Mouse (Mus musculus) MEL (cell line): ENCODE results near the gene Phf2. TPM values are rescaled to one million over a fixed set of nuclear protein-coding genes. Genes with fewer than 3 reads are reported as not detected.

Experiments used
- DNase-seq: peaks from one replicate; pipeline ENCODE4 v3.0.0; 2011; ENCODE audit warnings: low read depth, low spot score
- H3K27ac ChIP-seq: 2 replicates; pipeline ENCODE4 v1.5.1; 2012; ENCODE audit warnings: low read depth, mild to moderate bottlenecking, control low read depth, low read length, moderate library complexity; ENCODE audit not compliant: control insufficient read depth
- H3K27me3 ChIP-seq, 2 experiments: fragments of 150-350 bp in 1 of 2; sonication (generic) in 1 of 2; 2 replicates each; pipeline ENCODE4 v1.6.1; 2012; ENCODE audit warnings: low read length in 2 of 2, mild to moderate bottlenecking in 2 of 2, improper control_type of control experiment in 1 of 2, moderate library complexity in 1 of 2; ENCODE audit not compliant: insufficient read depth in 2 of 2, control insufficient read depth in 1 of 2
- H3K36me3 ChIP-seq, 2 experiments: 2 replicates each; pipeline ENCODE4 v1.6.1; 2012 to 2014; ENCODE audit warnings: low read length in 2 of 2, improper control_type of control experiment in 1 of 2, inconsistent platforms in 1 of 2, mild to moderate bottlenecking in 1 of 2; ENCODE audit not compliant: insufficient read depth in 2 of 2, control insufficient read depth in 1 of 2
- H3K4me1 ChIP-seq, 2 experiments: fragments of 150-350 bp in 1 of 2; sonication (generic) in 1 of 2; 2 replicates each; pipeline ENCODE4 v1.6.1; 2012; ENCODE audit warnings: low read length in 2 of 2, improper control_type of control experiment in 1 of 2, mild to moderate bottlenecking in 1 of 2; ENCODE audit not compliant: insufficient read depth in 2 of 2, control insufficient read depth in 1 of 2
- H3K4me3 ChIP-seq, 2 experiments: fragments of 150-350 bp in 1 of 2; sonication (generic) in 1 of 2; 2 replicates each; pipeline ENCODE4 v1.5.1; 2012; ENCODE audit warnings: low read depth in 2 of 2, low read length in 2 of 2, mild to moderate bottlenecking in 2 of 2, moderate library complexity in 2 of 2, control low read depth in 1 of 2, improper control_type of control experiment in 1 of 2; ENCODE audit not compliant: control insufficient read depth in 1 of 2, insufficient read depth in 1 of 2
- H3K79me2 ChIP-seq: 2 replicates; pipeline ENCODE4 v1.6.1; 2012; ENCODE audit warnings: mild to moderate bottlenecking, low read length, moderate library complexity; ENCODE audit not compliant: control insufficient read depth, poor library complexity, insufficient read depth
- H3K9ac ChIP-seq: 2 replicates; pipeline ENCODE4 v1.6.1; 2012; ENCODE audit warnings: low read depth, mild to moderate bottlenecking, control low read depth, low read length, moderate library complexity; ENCODE audit not compliant: control insufficient read depth, poor library complexity, severe bottlenecking
- H3K9me3 ChIP-seq: fragments of 150-350 bp; sonication (generic); replicated peaks from 2 replicates; pipeline ENCODE4 v1.6.1; 2012; ENCODE audit warnings: mild to moderate bottlenecking, low read length, improper control_type of control experiment, moderate library complexity; ENCODE audit not compliant: insufficient read depth
- BHLHE40 ChIP-seq: IDR thresholded peaks from 2 replicates; pipeline ENCODE4 v1.6.1; 2012; ENCODE audit warnings: low read depth, mild to moderate bottlenecking, inconsistent platforms, low read length, improper control_type of control experiment, borderline replicate concordance
- CTCF ChIP-seq, 3 experiments: IDR thresholded peaks in 2 of 3; conservative IDR thresholded peaks in 1 of 3; 2 replicates each; pipeline ENCODE4 v1.5.1; 2011 to 2012; ENCODE audit warnings: low read length in 3 of 3, low read depth in 2 of 3, mild to moderate bottlenecking in 2 of 3, improper control_type of control experiment in 1 of 3, inconsistent platforms in 1 of 3, mixed read lengths in 1 of 3, moderate library complexity in 1 of 3; ENCODE audit not compliant: control insufficient read depth in 1 of 3, insufficient read depth in 1 of 3, poor library complexity in 1 of 3, severe bottlenecking in 1 of 3
- E2F4 ChIP-seq: IDR thresholded peaks from 2 replicates; pipeline ENCODE4 v1.6.1; 2011; ENCODE audit warnings: low read depth, low read length, improper control_type of control experiment, borderline replicate concordance
- ETS1 ChIP-seq: IDR thresholded peaks from 2 replicates; pipeline ENCODE4 v1.6.1; 2012; ENCODE audit warnings: low read depth, mild to moderate bottlenecking, inconsistent platforms, low read length, improper control_type of control experiment, moderate library complexity
- HCFC1 ChIP-seq: IDR thresholded peaks from 2 replicates; pipeline ENCODE4 v1.6.1; 2012; ENCODE audit warnings: low read depth, mild to moderate bottlenecking, inconsistent platforms, low read length, improper control_type of control experiment, moderate library complexity
- JUND ChIP-seq: IDR thresholded peaks from 2 replicates; pipeline ENCODE4 v1.6.1; 2011; ENCODE audit warnings: low read depth, mild to moderate bottlenecking, improper control_type of control experiment, low read length
- KAT2A ChIP-seq: conservative IDR thresholded peaks from 2 replicates; pipeline ENCODE4 v1.6.1; 2012; ENCODE audit warnings: low read depth, low read length, improper control_type of control experiment, inconsistent platforms
- MAFK ChIP-seq: IDR thresholded peaks from 2 replicates; pipeline ENCODE4 v1.6.1; 2011; ENCODE audit warnings: low read depth, mild to moderate bottlenecking, low read length, improper control_type of control experiment, borderline replicate concordance
- MAX ChIP-seq: IDR thresholded peaks from 2 replicates; pipeline ENCODE4 v1.6.1; 2011; ENCODE audit warnings: low read length, improper control_type of control experiment
- MEF2A ChIP-seq: IDR thresholded peaks from 2 replicates; pipeline ENCODE4 v1.6.1; 2014; ENCODE audit warnings: low read depth, mild to moderate bottlenecking, inconsistent platforms, low read length, improper control_type of control experiment; ENCODE audit not compliant: poor library complexity, insufficient replicate concordance, severe bottlenecking; ENCODE audit errors: extremely low read depth
- MYC ChIP-seq: IDR thresholded peaks from 2 replicates; pipeline ENCODE4 v1.6.1; 2011; ENCODE audit warnings: low read depth, mild to moderate bottlenecking, low read length, improper control_type of control experiment, moderate library complexity
- NRF1 ChIP-seq: IDR thresholded peaks from 2 replicates; pipeline ENCODE4 v1.6.1; 2014; ENCODE audit warnings: low read depth, mild to moderate bottlenecking, inconsistent platforms, low read length, improper control_type of control experiment, moderate library complexity; ENCODE audit not compliant: poor library complexity, insufficient read depth, severe bottlenecking
- RCOR1 ChIP-seq: IDR thresholded peaks from 2 replicates; pipeline ENCODE4 v1.6.1; 2012; ENCODE audit warnings: low read depth, mild to moderate bottlenecking, inconsistent platforms, low read length, improper control_type of control experiment
- TAL1 ChIP-seq: IDR thresholded peaks from 2 replicates; pipeline ENCODE4 v1.6.1; 2012; ENCODE audit warnings: mild to moderate bottlenecking, inconsistent platforms, low read length, moderate library complexity, mixed read lengths
- TBP ChIP-seq: IDR thresholded peaks from 2 replicates; pipeline ENCODE4 v1.8.0; 2011; ENCODE audit warnings: low read depth, low read length, improper control_type of control experiment
- ZC3H11A ChIP-seq: IDR thresholded peaks from 2 replicates; pipeline ENCODE4 v1.6.1; 2012; ENCODE audit warnings: low read depth, mild to moderate bottlenecking, inconsistent platforms, low read length, improper control_type of control experiment
- ZKSCAN1 ChIP-seq: IDR thresholded peaks from 2 replicates; pipeline ENCODE4 v1.6.1; 2012; ENCODE audit warnings: low read depth, mild to moderate bottlenecking, inconsistent platforms, low read length, improper control_type of control experiment, moderate library complexity
- ZMIZ1 ChIP-seq: IDR thresholded peaks from 2 replicates; pipeline ENCODE4 v1.6.1; 2012; ENCODE audit warnings: low read depth, mild to moderate bottlenecking, inconsistent platforms, low read length, improper control_type of control experiment, moderate library complexity
- polyA plus RNA-seq, 2 experiments: library from polyadenylated mRNA; stranded (reverse) in 1 of 2; unstranded in 1 of 2; fragments of >175 nt in 1 of 2; fragments of >200 nt in 1 of 2; gene quantifications; 2 replicates each; pipeline versions ENCODE4 v1.2.1 to v1.2.4; 2012; ENCODE audit warnings: low replicate concordance in 2 of 2, low read depth in 1 of 2; ENCODE audit not compliant: insufficient read length in 2 of 2, insufficient read depth in 1 of 2, missing spikeins in 1 of 2
- total RNA-seq: library from RNA; depleted of rRNA; stranded (reverse); fragments of 300-350 nt; gene quantifications from 2 replicates; pipeline ENCODE4 v1.2.3, GENCODE M21; 2012

Phf2 gene
- total and polyA plus RNA-seq, 3 experiments, result 10.2 to 52.7 (median 29.6) TPM

GRCm38 (mm10) chr13:48829780-48830179, 41.1 kb downstream of the Phf2 start:
- DNase-seq, result no peak
- no peak overlapping the region for H3K9ac ChIP-seq
- H3K4me3 ChIP-seq, result no peak overlapping the region
- H3K36me3 ChIP-seq, result peaks cover 0 to 2% of the 10 kb centered on the region in 2 experiments; a peak in 2 of 4 replicates
- TF ChIP-seq MAFK (no peak), HCFC1 (no peak), KAT2A (no peak), ETS1 (no peak)
- H3K4me1 ChIP-seq, result no peaks in the 10 kb centered on the region
- H3K27ac ChIP-seq, result no peak overlapping the region
- no peaks in the 10 kb centered on the region for H3K9me3 ChIP-seq
- H3K27me3 ChIP-seq, result no peaks in the 10 kb centered on the region
- no peaks in the 10 kb centered on the region for H3K79me2 ChIP-seq

- TF ChIP-seq CTCF (IDR thresholded peaks at IDR 0.05 in 2 of 3, conservative IDR thresholded peaks at IDR 0.05 in 1 of 3; ENCODE audit: control insufficient read depth in 1 of 3, insufficient read depth in 1 of 3, low read depth in 2 of 3, low read length in 3 of 3, poor library complexity in 1 of 3, severe bottlenecking in 1 of 3) (no peak), ETS1 (no peak), MAFK (no peak), TBP (no peak), E2F4 (no peak), TAL1 (no peak), MYC (no peak), MEF2A (no peak), MAX (no peak), ZC3H11A (no peak)
- Histone ChIP-seq H3K27ac (no peak overlapping the region), H3K4me1 (no peaks in the 10 kb centered on the region), H3K9ac (no peak overlapping the region), H3K36me3 (peaks cover 0 to 2% of the 10 kb centered on the region in 2 experiments; a peak in 2 of 4 replicates), H3K4me3 (no peak overlapping the region), H3K9me3 (no peaks in the 10 kb centered on the region), H3K79me2 (no peaks in the 10 kb centered on the region), H3K27me3 (no peaks in the 10 kb centered on the region)
- no peak for DNase-seq
These were observed 48.0 kb downstream of the Phf2 start for GRCm38 (mm10) chr13:48822871-48823270.

- H3K9ac ChIP-seq, result no peak overlapping the region
- TF ChIP-seq RCOR1 (no peak), NRF1 (no peak), ZMIZ1 (no peak), BHLHE40 (no peak), MAFK (no peak), JUND (no peak), ZKSCAN1 (no peak)
- TF ChIP-seq, all 39 proteins: peak for 0
- no peaks in the 10 kb centered on the region for H3K4me1 ChIP-seq
- DNase-seq, result no peak
- no peaks in the 10 kb centered on the region for H3K27me3 ChIP-seq
- no peak overlapping the region for H3K27ac ChIP-seq
- no peak overlapping the region for H3K4me3 ChIP-seq
- no peaks in the 10 kb centered on the region for H3K9me3 ChIP-seq
- H3K79me2 ChIP-seq, result no peaks in the 10 kb centered on the region
- peaks cover 0 to 2% of the 10 kb centered on the region in 2 experiments; a peak in 2 of 4 replicates for H3K36me3 ChIP-seq
These were observed 48.6 kb downstream of the Phf2 start for GRCm38 (mm10) chr13:48822288-48822687.
